Mouse (Mus musculus) inflammation-experienced regulatory T-cells, adult 16 weeks (primary cell): ENCODE results near the gene D230025D16Rik. TPM values are rescaled to one million over a fixed set of nuclear protein-coding genes. Genes with fewer than 3 reads are reported as not detected.

Source experiments
- polyA plus RNA-seq: library from polyadenylated mRNA; unstranded; fragments of 100-300 nt; shearing (Covaris generic); gene quantifications from one replicate; pipeline ENCODE4 v1.2.1, GENCODE M21; 2017

Gene D230025D16Rik
- polyA plus RNA-seq, result 36.3 TPM

DNA sequence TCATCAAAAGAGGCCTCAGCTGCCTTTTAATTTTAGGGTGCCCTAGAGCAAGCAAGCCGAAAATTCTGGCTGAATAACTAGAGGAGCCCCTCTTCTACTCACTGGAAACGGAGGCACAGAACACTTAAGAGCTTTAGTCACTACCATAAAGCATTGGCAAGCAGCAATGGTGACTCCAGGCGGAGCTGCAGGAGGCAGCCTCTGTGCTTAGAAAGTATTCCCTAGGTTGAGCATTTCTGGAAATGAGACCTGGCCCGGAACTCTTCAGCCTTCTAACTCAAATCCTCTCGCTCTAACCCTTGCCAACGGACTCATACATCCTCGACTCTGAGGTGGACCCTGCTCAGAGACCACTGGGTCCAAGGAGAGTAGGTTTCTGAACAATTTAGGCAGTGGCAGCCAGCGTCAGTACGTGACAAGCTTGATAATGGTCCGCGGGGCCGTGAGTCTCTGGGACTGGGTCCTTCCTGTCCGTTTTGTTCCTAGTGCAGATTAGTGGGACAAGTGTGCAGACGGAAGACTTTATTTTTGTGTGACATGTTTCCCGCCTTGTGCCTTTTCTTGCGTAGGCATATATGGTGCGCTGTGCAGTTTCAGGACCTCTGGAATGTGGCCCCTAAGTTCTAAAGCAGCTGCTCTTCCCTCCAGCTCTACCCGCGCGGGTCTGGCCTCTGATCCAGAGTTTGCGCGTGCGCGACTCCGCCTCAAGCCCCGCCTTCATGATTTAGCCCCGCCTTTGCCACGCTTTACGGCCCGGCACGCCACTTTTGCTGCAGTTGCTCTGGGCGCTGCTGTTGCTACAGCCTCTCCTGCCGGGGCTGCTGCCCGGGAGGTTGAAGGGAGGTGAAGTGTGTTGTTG is at the start of gene D230025D16Rik:
Gene D230025D16Rik (plus strand): TSS at position 733 of the 859 bp plus-strand sequence.

DNA sequence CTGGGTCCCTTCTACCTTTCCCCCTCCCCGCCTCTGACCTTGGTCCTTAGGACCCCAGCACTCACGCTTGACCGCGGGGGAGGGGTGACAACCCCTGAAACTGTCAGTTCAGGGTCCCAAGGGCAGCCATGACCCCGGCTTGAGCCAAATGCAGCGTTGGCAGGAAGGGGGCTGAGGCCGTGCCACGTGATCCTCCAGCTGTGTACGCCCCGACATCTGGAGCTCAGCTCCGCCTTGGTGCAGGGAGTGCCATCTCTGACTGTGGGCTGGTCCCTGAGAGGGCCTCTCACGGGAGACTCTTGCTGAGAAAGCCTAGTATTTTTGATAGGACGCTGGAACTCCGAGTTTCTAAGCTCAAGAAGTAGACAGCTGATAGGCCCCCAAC is 30.0 kb downstream of the D230025D16Rik start, which contains the start of gene B3gnt9:
Gene B3gnt9 (minus strand): TSS at position 188 of the 385 bp plus-strand sequence.

DNA sequence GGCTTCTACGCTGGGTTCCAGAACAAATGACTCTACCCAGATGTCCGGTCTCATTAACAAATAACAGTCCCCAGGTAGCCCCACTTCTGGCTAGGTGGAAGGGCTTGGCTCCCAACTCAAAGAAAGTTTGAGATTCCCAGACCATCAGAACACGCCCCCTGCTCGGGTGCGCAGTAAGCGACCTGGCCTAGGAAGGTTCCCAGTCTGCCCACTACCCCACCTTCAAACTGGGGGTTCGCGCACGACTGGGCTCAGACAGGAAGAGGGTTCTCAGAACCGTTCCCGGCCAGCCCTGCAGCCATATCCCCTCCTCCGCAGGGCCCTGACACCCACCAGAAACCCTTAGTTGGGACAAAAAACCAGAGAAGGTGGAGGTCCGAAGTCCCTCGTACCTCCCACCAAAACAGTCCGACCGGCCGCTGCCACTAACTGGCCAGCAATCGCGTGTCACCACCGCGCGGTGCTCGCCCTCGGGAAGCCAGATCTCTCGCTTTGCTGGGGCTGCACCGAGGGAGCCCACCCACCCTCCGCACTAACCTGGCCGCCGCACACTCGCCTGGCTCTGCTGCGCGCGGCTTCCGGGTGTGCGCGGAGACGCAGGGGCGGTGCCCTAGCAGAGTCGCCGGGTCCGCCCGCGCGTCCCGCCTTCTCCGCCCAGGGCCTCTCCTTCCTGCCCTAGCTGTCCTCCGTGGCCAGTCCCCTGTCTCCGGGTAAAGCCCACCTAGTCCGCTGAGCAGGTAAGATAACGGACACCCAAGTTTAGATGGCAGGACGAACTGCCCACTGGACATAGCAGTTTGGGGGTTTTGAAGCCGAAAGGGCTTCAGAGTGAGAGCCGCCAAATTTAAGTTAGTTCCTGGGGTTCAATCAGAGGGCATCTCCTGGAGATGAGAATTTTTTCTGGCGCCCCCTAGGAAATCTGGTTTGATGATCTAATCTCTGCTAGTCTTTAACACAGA is 39.4 kb downstream of the D230025D16Rik start, which contains the start of the genes Tradd and Fbxl8:
Gene Tradd (minus strand): TSS at position 586 of the 959 bp plus-strand sequence.
Gene Fbxl8 (plus strand): TSS at position 625 of the 959 bp plus-strand sequence.

DNA sequence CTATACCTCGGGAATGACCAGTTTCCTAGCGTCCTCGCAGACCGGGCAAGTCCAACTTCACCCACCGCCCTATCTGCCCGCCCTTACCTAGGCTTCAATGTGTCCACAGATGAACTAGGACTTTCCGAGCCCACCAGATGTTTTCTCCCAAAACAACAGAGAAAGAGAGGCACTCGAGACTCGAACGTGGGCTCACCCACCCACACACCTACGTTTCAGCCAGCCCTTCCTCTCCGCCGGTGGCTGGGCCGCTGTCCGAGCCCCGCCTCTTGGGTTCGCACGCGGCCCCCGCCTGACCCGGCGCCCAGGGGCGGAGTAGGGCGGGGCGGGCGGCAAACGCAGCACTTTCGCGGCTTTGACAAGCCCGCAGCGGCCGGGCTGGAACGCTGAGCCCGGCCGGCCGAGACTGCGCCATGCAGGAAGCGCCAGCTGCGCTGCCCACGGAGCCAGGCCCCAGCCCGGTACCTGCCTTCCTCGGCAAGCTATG is 44.6 kb downstream of the D230025D16Rik start, which contains the start of gene Hsf4:
Gene Hsf4 (plus strand): TSS at position 341 of the 487 bp plus-strand sequence.

DNA sequence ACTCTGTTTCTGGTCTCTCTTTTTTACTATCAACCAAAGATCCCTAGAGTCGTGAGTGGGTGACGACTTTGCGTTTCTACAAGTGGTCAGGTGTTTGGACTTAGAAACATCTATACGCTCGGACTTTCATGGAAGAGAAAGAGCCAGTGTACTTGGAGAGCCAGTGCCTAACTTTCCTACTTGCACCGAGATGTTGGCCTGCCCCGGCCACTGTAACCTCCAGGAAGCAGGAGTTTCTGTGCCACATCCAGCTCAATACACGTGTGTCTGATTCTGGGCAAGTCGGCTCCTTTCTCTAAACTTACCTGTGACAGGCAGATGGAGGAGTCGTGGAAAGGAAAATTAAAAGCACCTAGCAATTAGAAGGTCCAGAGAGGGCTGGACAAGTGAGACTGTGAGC is 50.9 kb downstream of the D230025D16Rik start, which contains the start of gene Nol3:
Gene Nol3 (plus strand): TSS at position 301 of the 400 bp plus-strand sequence.

DNA sequence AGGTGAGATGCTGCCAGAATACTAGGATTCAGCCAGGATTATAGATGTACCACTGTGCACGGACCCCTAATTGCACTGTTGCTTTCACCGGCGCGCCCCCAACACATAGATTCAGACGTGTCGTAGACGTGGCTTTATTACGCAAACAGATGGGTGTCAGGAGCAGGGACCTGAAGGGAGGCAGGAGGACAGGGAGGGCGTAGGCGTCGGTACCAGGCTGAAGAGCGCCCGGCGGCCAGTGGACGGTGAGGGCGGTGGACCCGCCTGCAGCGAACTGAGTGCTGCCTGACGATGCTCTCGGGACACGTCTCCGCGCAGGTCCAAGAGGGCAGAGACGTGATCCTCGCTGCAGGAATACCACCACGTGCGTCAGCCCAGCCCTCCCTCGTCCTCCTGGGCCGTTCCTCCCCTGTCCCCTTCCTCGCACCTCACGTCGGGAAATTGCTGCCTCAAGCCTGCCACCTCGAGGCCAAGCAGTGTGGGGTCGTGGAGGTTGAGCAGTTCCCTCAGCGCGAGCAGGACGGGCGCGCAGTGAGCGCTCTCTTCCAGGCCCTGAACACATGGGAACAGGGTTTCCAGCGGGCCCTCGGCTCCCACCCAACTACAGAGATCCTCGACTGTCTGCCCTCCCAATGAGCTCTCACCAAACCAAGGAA is 65.0 kb downstream of the D230025D16Rik start, which contains the start of gene 4931428F04Rik:
Gene 4931428F04Rik (minus strand): TSS at position 60 of the 656 bp plus-strand sequence.

DNA sequence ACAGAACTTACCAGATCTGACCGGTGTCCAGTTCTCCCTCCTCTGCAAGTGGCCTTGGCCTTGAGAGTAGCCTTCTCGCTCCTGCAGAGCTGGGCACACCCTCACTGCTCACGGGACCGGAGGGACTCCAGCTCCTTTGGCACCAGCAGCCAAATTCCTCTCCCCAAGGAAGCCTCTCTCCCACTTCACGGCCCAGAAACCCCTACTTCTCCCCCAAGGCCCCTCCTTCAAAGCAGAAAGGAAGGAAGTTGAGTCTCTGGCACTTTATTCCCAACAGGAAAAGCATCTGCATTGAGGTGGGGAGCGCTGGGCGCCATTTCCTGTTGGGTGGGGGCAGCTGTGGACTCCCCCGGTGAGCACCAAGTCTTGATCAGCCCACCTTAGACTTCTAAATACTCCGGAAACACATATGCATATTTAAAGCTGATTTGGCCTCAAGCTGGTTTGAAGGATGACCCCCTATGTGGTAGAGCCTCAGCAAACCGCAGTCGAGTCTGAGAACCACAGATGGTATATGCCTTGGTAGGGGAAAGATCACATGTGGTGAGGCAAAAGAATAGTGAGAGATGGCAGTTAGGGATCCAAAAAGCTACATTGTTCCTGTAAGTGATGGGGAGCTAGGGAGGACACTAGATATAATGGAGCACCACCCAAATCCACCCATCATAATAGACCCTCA is 71.1 kb downstream of the D230025D16Rik start, which contains the start of gene Exoc3l:
Gene Exoc3l (minus strand): TSS at position 207 of the 679 bp plus-strand sequence.

DNA sequence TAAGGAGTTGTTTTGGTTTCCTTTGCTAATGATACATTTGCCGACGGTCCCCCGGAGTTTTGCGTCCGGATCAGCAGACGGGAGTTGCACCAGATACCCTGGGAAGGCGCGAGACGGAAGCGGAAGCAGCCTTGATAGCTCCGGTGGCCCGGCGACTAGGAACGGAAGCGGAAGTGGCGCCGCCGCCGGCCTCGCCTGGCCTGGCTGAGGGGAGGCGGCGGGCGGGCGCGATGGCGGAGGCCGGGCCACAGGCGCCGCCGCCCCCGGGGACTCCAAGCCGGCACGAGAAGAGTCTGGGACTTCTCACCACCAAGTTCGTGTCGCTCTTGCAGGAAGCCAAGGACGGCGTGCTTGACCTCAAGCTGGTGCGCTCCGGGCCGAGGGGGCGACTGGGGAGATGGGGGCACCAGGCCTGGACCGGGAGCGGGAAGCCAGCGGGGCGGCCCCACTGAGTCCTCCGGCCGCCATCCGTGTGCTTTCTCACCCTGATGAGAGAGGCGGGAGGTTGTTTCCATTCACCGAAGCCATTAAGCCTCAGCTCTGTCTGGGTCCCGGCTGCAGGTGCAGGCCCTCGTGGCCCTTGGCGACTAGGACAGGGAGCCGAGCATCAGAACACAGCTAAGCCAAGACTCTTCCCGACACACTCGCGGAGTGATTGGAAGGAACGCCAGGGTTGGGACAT is 72.7 kb downstream of the D230025D16Rik start, which contains the start of gene E2f4:
Gene E2f4 (plus strand): TSS at position 153 of the 682 bp plus-strand sequence.

Other genes starting within 250 kb of the D230025D16Rik start
- not detected for gene Ces2h, start 224.3 kb upstream of the D230025D16Rik start, polyA plus RNA-seq
- not detected for gene Ces3a, start 176.5 kb upstream of the D230025D16Rik start, polyA plus RNA-seq
- not detected for gene Ces3b, start 141.4 kb upstream of the D230025D16Rik start, polyA plus RNA-seq
- gene Ces4a, start 93.3 kb upstream of the D230025D16Rik start, polyA plus RNA-seq, result not detected
- gene Cbfb, start 54.5 kb upstream of the D230025D16Rik start, polyA plus RNA-seq, result 31.8 TPM
- 1.9 TPM for gene B3gnt9, start 30.0 kb downstream of the D230025D16Rik start, polyA plus RNA-seq
- 60.2 TPM for gene Tradd, start 39.5 kb downstream of the D230025D16Rik start, polyA plus RNA-seq
- gene Fbxl8, start 39.5 kb downstream of the D230025D16Rik start, polyA plus RNA-seq, result 27.8 TPM
- 0.38 TPM for gene Hsf4, start 44.7 kb downstream of the D230025D16Rik start, polyA plus RNA-seq
- not detected for gene Nol3, start 51.0 kb downstream of the D230025D16Rik start, polyA plus RNA-seq
- gene 4931428F04Rik, start 64.7 kb downstream of the D230025D16Rik start, polyA plus RNA-seq, result 1.8 TPM
- gene Exoc3l, start 71.0 kb downstream of the D230025D16Rik start, polyA plus RNA-seq, result 2.5 TPM
- 92.2 TPM for gene E2f4, start 72.5 kb downstream of the D230025D16Rik start, polyA plus RNA-seq
- 12.2 TPM for gene Elmo3, start 80.5 kb downstream of the D230025D16Rik start, polyA plus RNA-seq
- gene Lrrc29, start 101.1 kb downstream of the D230025D16Rik start, polyA plus RNA-seq, result 3.6 TPM
- gene Tmem208, start 101.2 kb downstream of the D230025D16Rik start, polyA plus RNA-seq, result 134 TPM
- gene Fhod1, start 122.8 kb downstream of the D230025D16Rik start, polyA plus RNA-seq, result 1.3 TPM
- gene Slc9a5, start 123.7 kb downstream of the D230025D16Rik start, polyA plus RNA-seq, result 0.56 TPM
- gene Plekhg4, start 148.1 kb downstream of the D230025D16Rik start, polyA plus RNA-seq, result not detected
- gene Kctd19, start 188.4 kb downstream of the D230025D16Rik start, polyA plus RNA-seq, result not detected
- not detected for gene Lrrc36, start 188.4 kb downstream of the D230025D16Rik start, polyA plus RNA-seq
- gene Tppp3, start 246.4 kb downstream of the D230025D16Rik start, polyA plus RNA-seq, result 0.76 TPM